Mouse (Mus musculus): ENCODE results near the gene Grid1. TPM values are rescaled to one million over a fixed set of nuclear protein-coding genes. Genes with fewer than 3 reads are reported as not detected.

Gene Grid1
- polyA plus RNA-seq, 1 experiment = not detected

- 18% methylated on average over 10 of the region's 10 CpGs for WGBS
- TF ChIP-seq POLR2A (IDR thresholded peaks at IDR 0.05; ENCODE audit: low read depth, low read length) (no peak), CTCF (IDR thresholded peaks at IDR 0.05; ENCODE audit: extremely low read depth, insufficient read length, insufficient replicate concordance, low read depth, low read length) (peak; percentile 81)
Observed at GRCm38 (mm10) chr14:34777810-34778209, 42.1 kb upstream of the Grid1 start.

DNA sequence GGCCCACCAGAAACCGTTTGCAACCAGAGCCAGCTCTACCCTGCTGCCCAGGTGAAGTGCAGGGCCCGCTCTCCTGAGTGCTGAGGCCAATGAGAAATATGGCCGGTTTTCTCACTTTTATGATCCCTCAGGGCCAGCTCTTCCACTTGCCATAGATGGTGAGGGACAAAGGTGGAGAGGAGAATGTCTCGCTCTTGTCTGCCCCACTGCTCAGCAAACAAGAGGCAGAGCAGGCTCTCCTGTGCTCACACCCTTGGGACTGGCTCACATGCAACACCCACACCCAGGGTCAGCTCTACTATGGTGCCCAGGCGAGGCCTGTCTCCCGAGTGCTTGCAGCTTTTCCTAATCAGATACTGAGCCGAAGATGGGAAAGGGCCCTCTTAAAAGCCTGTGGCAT, 41.1 kb upstream of the Grid1 start:
- Histone ChIP-seq H3K27ac (ENCODE audit: insufficient read depth, low read depth, low read length) (peak overlapping the region; percentile 44), H3K4me1 (ENCODE audit: control insufficient read depth, insufficient read depth, insufficient read length, low read length) (peaks cover 14% of the 10 kb centered on the region; the same call in 1 of the 2 replicates), H3K4me3 (ENCODE audit: low read depth, low read length) (no peak overlapping the region), H3K36me3 (ENCODE audit: control insufficient read depth, insufficient read depth, low read length) (no peaks in the 10 kb centered on the region), H3K27me3 (ENCODE audit: control insufficient read depth, insufficient read depth, low read length) (no peaks in the 10 kb centered on the region)
- WGBS = 43% methylated on average over 7 of the region's 7 CpGs
- TF ChIP-seq CTCF (IDR thresholded peaks at IDR 0.05; ENCODE audit: extremely low read depth, insufficient read length, insufficient replicate concordance, low read depth, low read length) (no peak), POLR2A (IDR thresholded peaks at IDR 0.05; ENCODE audit: low read depth, low read length) (no peak)

More at GRCm38 (mm10) chr14:34777810-34778209, 42.1 kb upstream of the Grid1 start:
- Histone ChIP-seq H3K4me3 (ENCODE audit: low read depth, low read length) (no peak overlapping the region), H3K27ac (ENCODE audit: insufficient read depth, low read depth, low read length) (no peak overlapping the region), H3K36me3 (ENCODE audit: control insufficient read depth, insufficient read depth, low read length) (no peaks in the 10 kb centered on the region), H3K4me1 (ENCODE audit: control insufficient read depth, insufficient read depth, insufficient read length, low read length) (peaks cover 19% of the 10 kb centered on the region; the same call in 1 of the 2 replicates), H3K27me3 (ENCODE audit: control insufficient read depth, insufficient read depth, low read length) (no peaks in the 10 kb centered on the region)

DNA sequence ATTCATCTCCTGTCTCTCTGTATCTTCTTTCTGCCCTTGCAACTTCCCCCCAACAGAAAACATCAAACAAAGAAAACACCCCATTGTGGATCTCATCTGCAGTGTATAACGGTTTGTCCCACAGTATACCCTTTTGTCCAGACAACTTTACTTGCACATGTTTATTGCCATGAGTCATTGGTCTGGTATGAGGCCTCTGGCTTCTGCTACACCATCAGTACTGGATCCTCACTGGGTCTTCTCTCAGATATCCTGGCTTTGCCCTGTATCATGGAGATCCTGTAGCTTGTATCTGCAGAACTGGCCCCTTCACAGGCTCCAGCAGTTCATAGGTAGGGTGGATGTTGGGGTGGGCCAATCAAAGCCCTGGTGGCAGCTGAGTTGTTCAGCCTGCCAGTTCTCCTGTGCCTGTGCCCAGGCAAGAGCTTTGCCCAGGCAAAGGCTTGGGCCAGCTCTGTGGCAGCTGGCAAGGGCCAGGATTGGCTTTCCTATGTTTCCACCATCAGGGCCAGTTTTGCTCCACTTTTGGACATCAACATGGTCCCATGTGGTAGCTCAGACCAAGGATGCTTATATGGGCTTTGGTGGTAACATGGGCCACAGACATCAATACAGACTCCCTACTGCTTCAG, 26.4 kb upstream of the Grid1 start:
- WGBS = 30% methylated on average over 1 of the region's 1 CpGs
- H3K27me3 ChIP-seq (ENCODE audit: control insufficient read depth, insufficient read depth, low read length) = no peaks in the 10 kb centered on the region

GRCm38 (mm10) chr14:34810763-34811489, 9.0 kb upstream of the Grid1 start:
- Histone ChIP-seq H3K4me3 (ENCODE audit: low read depth, low read length) (no peak overlapping the region), H3K36me3 (ENCODE audit: control insufficient read depth, insufficient read depth, low read length) (no peaks in the 10 kb centered on the region), H3K4me1 (ENCODE audit: control insufficient read depth, insufficient read depth, insufficient read length, low read length) (no peaks in the 10 kb centered on the region), H3K27me3 (ENCODE audit: control insufficient read depth, insufficient read depth, low read length) (no peaks in the 10 kb centered on the region), H3K27ac (ENCODE audit: insufficient read depth, low read depth, low read length) (no peak overlapping the region)
- no peak for TF ChIP-seq POLR2A (IDR thresholded peaks at IDR 0.05; ENCODE audit: low read depth, low read length)
- TF ChIP-seq CTCF (IDR thresholded peaks at IDR 0.05; ENCODE audit: extremely low read depth, insufficient read length, insufficient replicate concordance, low read depth, low read length) = peak; percentile 77
- WGBS = 21% methylated on average over 16 of the region's 16 CpGs

More for the DNA sequence above, 26.4 kb upstream of the Grid1 start:
- Histone ChIP-seq H3K4me1 (ENCODE audit: control insufficient read depth, insufficient read depth, insufficient read length, low read length) (no peaks in the 10 kb centered on the region), H3K27ac (ENCODE audit: insufficient read depth, low read depth, low read length) (no peak overlapping the region), H3K36me3 (ENCODE audit: control insufficient read depth, insufficient read depth, low read length) (no peaks in the 10 kb centered on the region), H3K4me3 (ENCODE audit: low read depth, low read length) (no peak overlapping the region)
- TF ChIP-seq CTCF (IDR thresholded peaks at IDR 0.05; ENCODE audit: extremely low read depth, insufficient read length, insufficient replicate concordance, low read depth, low read length) (no peak), POLR2A (IDR thresholded peaks at IDR 0.05; ENCODE audit: low read depth, low read length) (no peak)

DNA sequence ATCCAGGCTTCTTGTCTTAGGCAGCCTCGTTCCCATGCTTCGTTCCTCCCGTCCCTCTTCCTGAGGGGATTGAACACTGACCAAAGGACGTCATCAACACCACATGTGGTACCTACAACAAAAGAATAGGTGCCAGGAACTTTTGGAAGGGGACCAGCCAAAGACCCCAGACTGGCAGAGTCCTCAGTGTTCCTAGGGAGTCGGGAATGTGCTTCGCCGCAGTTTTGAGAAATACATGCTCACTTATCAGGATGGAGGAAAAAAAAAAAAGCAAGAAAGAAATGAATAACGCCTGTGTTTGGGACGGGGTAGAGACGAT, 8.5 kb upstream of the Grid1 start:
- Histone ChIP-seq H3K27ac (ENCODE audit: insufficient read depth, low read depth, low read length) (no peak overlapping the region), H3K27me3 (ENCODE audit: control insufficient read depth, insufficient read depth, low read length) (no peaks in the 10 kb centered on the region), H3K36me3 (ENCODE audit: control insufficient read depth, insufficient read depth, low read length) (no peaks in the 10 kb centered on the region), H3K4me3 (ENCODE audit: low read depth, low read length) (no peak overlapping the region), H3K4me1 (ENCODE audit: control insufficient read depth, insufficient read depth, insufficient read length, low read length) (no peaks in the 10 kb centered on the region)
- WGBS = 68% methylated on average over 10 of the region's 10 CpGs
- TF ChIP-seq POLR2A (IDR thresholded peaks at IDR 0.05; ENCODE audit: low read depth, low read length) (no peak), CTCF (IDR thresholded peaks at IDR 0.05; ENCODE audit: extremely low read depth, insufficient read length, insufficient replicate concordance, low read depth, low read length) (no peak)

DNA sequence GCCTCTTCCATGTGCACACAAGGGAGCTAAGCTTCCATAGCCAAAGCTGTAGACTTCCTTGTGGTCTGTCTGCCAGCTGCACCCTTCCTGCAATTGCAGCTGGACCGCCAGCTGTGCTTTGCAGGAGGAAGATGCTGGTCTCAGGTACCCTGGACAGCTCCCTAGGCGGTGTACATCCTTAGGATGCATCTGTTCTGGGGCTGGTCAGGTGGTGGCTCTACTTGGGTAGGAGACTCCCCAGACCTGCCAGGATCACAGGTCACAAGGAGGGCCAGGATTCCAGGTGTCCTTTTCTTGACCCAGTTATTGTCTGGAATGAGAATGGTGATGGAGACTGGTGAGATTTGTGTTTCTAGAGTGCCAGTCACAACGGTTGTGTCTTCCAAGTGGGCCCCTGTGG, 3.6 kb upstream of the Grid1 start:
- peaks cover 36% of the 10 kb centered on the region for H3K27me3 ChIP-seq (ENCODE audit: control insufficient read depth, insufficient read depth, low read length)
- H3K36me3 ChIP-seq (ENCODE audit: control insufficient read depth, insufficient read depth, low read length) = no peaks in the 10 kb centered on the region
- no peak overlapping the region for H3K27ac ChIP-seq (ENCODE audit: insufficient read depth, low read depth, low read length)

GRCm38 (mm10) chr14:34818387-34818980, 1.4 kb upstream of the Grid1 start:
- no peak overlapping the region for H3K4me3 ChIP-seq (ENCODE audit: low read depth, low read length)
- 13% methylated on average over 9 of the region's 9 CpGs for WGBS
- no peak for TF ChIP-seq POLR2A (IDR thresholded peaks at IDR 0.05; ENCODE audit: low read depth, low read length)
- TF ChIP-seq CTCF (IDR thresholded peaks at IDR 0.05; ENCODE audit: extremely low read depth, insufficient read length, insufficient replicate concordance, low read depth, low read length) = no peak

More for the DNA sequence above, 3.6 kb upstream of the Grid1 start:
- H3K4me1 ChIP-seq (ENCODE audit: control insufficient read depth, insufficient read depth, insufficient read length, low read length) = peaks cover 6% of the 10 kb centered on the region; the same call in 1 of the 2 replicates
- 40% methylated on average over 3 of the region's 3 CpGs for WGBS
- TF ChIP-seq POLR2A (IDR thresholded peaks at IDR 0.05; ENCODE audit: low read depth, low read length) (no peak), CTCF (IDR thresholded peaks at IDR 0.05; ENCODE audit: extremely low read depth, insufficient read length, insufficient replicate concordance, low read depth, low read length) (no peak)
- H3K4me3 ChIP-seq (ENCODE audit: low read depth, low read length) = no peak overlapping the region

More at GRCm38 (mm10) chr14:34818387-34818980, 1.4 kb upstream of the Grid1 start:
- H3K4me1 ChIP-seq (ENCODE audit: control insufficient read depth, insufficient read depth, insufficient read length, low read length) = peaks cover 6% of the 10 kb centered on the region; the same call in 1 of the 2 replicates
- H3K27ac ChIP-seq (ENCODE audit: insufficient read depth, low read depth, low read length) = no peak overlapping the region
- no peaks in the 10 kb centered on the region for H3K36me3 ChIP-seq (ENCODE audit: control insufficient read depth, insufficient read depth, low read length)
- H3K27me3 ChIP-seq (ENCODE audit: control insufficient read depth, insufficient read depth, low read length) = peaks cover 56% of the 10 kb centered on the region
